Mouse (Mus musculus): ENCODE results near the gene Maml2.

DNA sequence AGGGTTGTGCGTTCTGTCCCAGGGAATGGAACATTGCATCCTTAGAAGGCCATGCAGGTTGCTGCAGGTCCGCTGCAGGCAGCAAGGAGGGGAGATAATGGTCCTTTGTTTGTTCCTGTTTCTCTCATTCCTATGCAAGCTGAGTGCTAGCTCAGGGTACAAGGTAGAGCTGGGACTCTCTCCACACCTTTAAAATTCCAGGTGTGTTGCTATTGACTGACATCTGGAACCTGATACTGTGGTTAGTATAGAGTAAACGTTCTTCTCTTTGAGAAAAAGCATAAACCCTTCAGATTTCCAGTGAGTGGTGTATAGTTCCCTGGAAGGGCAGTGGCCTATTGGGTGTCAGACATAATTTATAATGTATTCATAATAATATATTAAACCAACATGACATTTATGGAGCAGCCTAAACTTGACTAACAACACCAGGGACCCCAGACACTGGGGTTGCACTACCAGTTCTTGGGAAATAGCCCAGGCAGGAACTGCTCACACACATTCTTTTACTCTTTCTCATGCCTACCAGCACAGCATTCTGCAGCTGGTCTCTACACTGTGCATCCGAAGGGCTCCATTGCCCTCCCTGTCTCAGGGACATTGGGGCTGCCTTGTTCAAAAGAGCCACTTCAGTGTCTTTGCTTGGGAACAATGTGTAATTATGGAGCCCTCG, 254.8 kb downstream of the Maml2 start:
- TF ChIP-seq CTCF (IDR thresholded peaks at IDR 0.05; ENCODE audit: low read depth) (no peak), EP300 (optimal IDR thresholded peaks at IDR 0.05) (no peak)

Data from stomach, postnatal 0 days (tissue).